ENCODE assay signal across 8 mouse cellular contexts in genomic region chr5:45419841-45420638, GRCm38 (mm10). TPM values are rescaled to one million over a fixed set of nuclear protein-coding genes. Genes with fewer than 3 reads are reported as not detected.
A peak's percentile ranks its signal among the peaks of the same experiment; 100 is the strongest.
DNase-seq lines count a peak whose midpoint lies in the region; ATAC-seq and TF ChIP-seq lines count a peak whose summit lies in the region.

No protein-coding gene starts in this region.

- TF ChIP-seq POLR2A in limb, embryonic 14.5 days (IDR thresholded peaks at IDR 0.05; ENCODE audit: borderline replicate concordance, extremely low read depth, insufficient read depth, insufficient read length): no peak

- H3K4me2 ChIP-seq in lung, embryonic 15.5 days: no peak overlapping the region
- H3K4me2 ChIP-seq in limb, embryonic 14.5 days (replicated peaks; ENCODE audit: low read depth, low read length, severe bottlenecking): no peak overlapping the region
- no peak overlapping the region for H3K4me2 ChIP-seq in stomach, postnatal 0 days (replicated peaks; ENCODE audit: low read depth)

- H3K4me1 ChIP-seq in lung, embryonic 15.5 days: no peaks in the 10 kb centered on the region
- no peaks in the 10 kb centered on the region; the same call in 1 of the 2 replicates for H3K4me1 ChIP-seq in limb, embryonic 14.5 days (ENCODE audit: control insufficient read depth, insufficient read depth, low read length)
- no peaks in the 10 kb centered on the region for H3K4me1 ChIP-seq in stomach, postnatal 0 days (replicated peaks; ENCODE audit: control insufficient read depth, insufficient read depth)

- 67% methylated on average over 10 of the region's 10 CpGs for WGBS in lung, embryonic 15.5 days
- WGBS in limb, embryonic 14.5 days: 81% methylated on average over 10 of the region's 10 CpGs
- WGBS in stomach, postnatal 0 days: 76% methylated on average over 10 of the region's 10 CpGs

- H3K36me3 ChIP-seq in lung, embryonic 15.5 days: no peaks in the 10 kb centered on the region
- no peaks in the 10 kb centered on the region for H3K36me3 ChIP-seq in limb, embryonic 14.5 days (ENCODE audit: control insufficient read depth, insufficient read depth, low read length)
- H3K36me3 ChIP-seq in stomach, postnatal 0 days (ENCODE audit: control insufficient read depth, insufficient read depth, low read length): no peaks in the 10 kb centered on the region

- H3K27ac ChIP-seq in lung, embryonic 15.5 days: no peak overlapping the region
- no peak overlapping the region for H3K27ac ChIP-seq in limb, embryonic 14.5 days (replicated peaks; ENCODE audit: low read depth, low read length)
- no peak overlapping the region for H3K27ac ChIP-seq in stomach, postnatal 0 days (replicated peaks)

- no peak for TF ChIP-seq EP300 in stomach, postnatal 0 days (optimal IDR thresholded peaks at IDR 0.05)

- 0 out of 2 replicates have a peak, but pooled peaks have one; percentile 48 for ATAC-seq in lung, embryonic 15.5 days (ENCODE audit: borderline replicate concordance, extremely low read depth, low FRiP score, low TSS enrichment)
- ATAC-seq in granulocyte monocyte progenitor cell, adult 5-6 weeks (replicated peaks; ENCODE audit: poor library complexity, severe bottlenecking): peak; percentile 75
- ATAC-seq in limb, embryonic 14.5 days (ENCODE audit: low FRiP score, low read depth): no peak
- peak; percentile 38; the same call in 1 of the 2 replicates for ATAC-seq in stomach, postnatal 0 days (ENCODE audit: low FRiP score, low TSS enrichment)

- TF ChIP-seq CTCF in stomach, postnatal 0 days (IDR thresholded peaks at IDR 0.05; ENCODE audit: low read depth): peak; percentile 67

- no peaks in the 10 kb centered on the region for H3K27me3 ChIP-seq in lung, embryonic 15.5 days
- H3K27me3 ChIP-seq in limb, embryonic 14.5 days (ENCODE audit: control insufficient read depth, insufficient read depth, low read length): no peaks in the 10 kb centered on the region
- no peaks in the 10 kb centered on the region for H3K27me3 ChIP-seq in stomach, postnatal 0 days (ENCODE audit: control insufficient read depth, insufficient read depth, low read length)

- H3K9ac ChIP-seq in lung, embryonic 15.5 days: no peak overlapping the region
- H3K9ac ChIP-seq in limb, embryonic 14.5 days (ENCODE audit: low read depth, low read length, severe bottlenecking): no peak overlapping the region
- H3K9ac ChIP-seq in stomach, postnatal 0 days (ENCODE audit: low read length): no peak overlapping the region

- no peak for DNase-seq in lung, postnatal 36 days
- DNase-seq in adrenal gland, postnatal 10 days: peak; percentile 46
- DNase-seq in limb, embryonic 14.5 days (ENCODE audit: low spot score): peak; percentile 2
- DNase-seq in stomach, postnatal 0 days (ENCODE audit: low spot score): peak; percentile 36
- no peak for DNase-seq in right cerebral cortex, postnatal 25 days
- no peak for DNase-seq in left cerebral cortex, adult 8-10 months (ENCODE audit: low spot score in 2 of 2)

- no peak overlapping the region for H3K4me3 ChIP-seq in lung, embryonic 15.5 days
- H3K4me3 ChIP-seq in limb, embryonic 14.5 days (replicated peaks; ENCODE audit: low read length): no peak overlapping the region
- H3K4me3 ChIP-seq in stomach, postnatal 0 days (ENCODE audit: low read depth, low read length): no peak overlapping the region

- H3K9me3 ChIP-seq in lung, embryonic 15.5 days: no peaks in the 10 kb centered on the region
- H3K9me3 ChIP-seq in limb, embryonic 14.5 days (ENCODE audit: control insufficient read depth, low read length): no peaks in the 10 kb centered on the region
- no peaks in the 10 kb centered on the region for H3K9me3 ChIP-seq in stomach, postnatal 0 days (ENCODE audit: control insufficient read depth, low read length)

RNA-seq across cellular contexts. Expression of gene Qdpr, which starts 30.0 kb away (rescaled TPM):
- 136 TPM in 2 replicates for polyA plus RNA-seq in lung, embryonic 15.5 days (2015; fragmentation: Nextera tagmentation; extraction: Ambion mirVana)
- total RNA-seq in adrenal gland, postnatal 10 days (2021): 100 to 1,000 TPM; 156 to 161 TPM
- total RNA-seq in granulocyte monocyte progenitor cell, adult 5-6 weeks (2014; fragmentation: Nextera tagmentation): 123 and 124 TPM in 2 replicates
- 35.4 and 47.3 TPM in 2 replicates for total RNA-seq in granulocyte monocyte progenitor cell, adult 5-6 weeks (2017)
- 60.0 and 64.5 TPM in 2 replicates for polyA plus RNA-seq in limb, embryonic 14.5 days (2012; rRNA removed)
- 92.9 and 96.1 TPM in 2 replicates for polyA plus RNA-seq in limb, embryonic 14.5 days (2014; fragmentation: Nextera tagmentation; extraction: Ambion mirVana)
- 91.4 and 98.2 TPM in 2 replicates for polyA plus RNA-seq in stomach, postnatal 0 days (2015; fragmentation: Nextera tagmentation; extraction: Ambion mirVana)
- 100 to 1,000 TPM; 198 to 242 (median 219) TPM for total RNA-seq in left cerebral cortex, adult 8-10 months (2022)

RNA-seq across cellular contexts. Expression of gene Clrn2, which starts 33.5 kb away (rescaled TPM):
- not detected in 2 replicates for polyA plus RNA-seq in lung, embryonic 15.5 days (2015; fragmentation: Nextera tagmentation; extraction: Ambion mirVana)
- not detected for total RNA-seq in adrenal gland, postnatal 10 days (2021)
- total RNA-seq in granulocyte monocyte progenitor cell, adult 5-6 weeks (2014; fragmentation: Nextera tagmentation): not detected in 2 replicates
- not detected in 2 replicates for total RNA-seq in granulocyte monocyte progenitor cell, adult 5-6 weeks (2017)
- not detected in 2 replicates for polyA plus RNA-seq in limb, embryonic 14.5 days (2012; rRNA removed)
- polyA plus RNA-seq in limb, embryonic 14.5 days (2014; fragmentation: Nextera tagmentation; extraction: Ambion mirVana): not detected in 2 replicates
- not detected in 2 replicates for polyA plus RNA-seq in stomach, postnatal 0 days (2015; fragmentation: Nextera tagmentation; extraction: Ambion mirVana)
- 1 to 10 TPM in 1 of 4 experiments, under 1 TPM in 3; 0.40 to 1.1 (median 0.49) TPM for total RNA-seq in left cerebral cortex, adult 8-10 months (2022)

Comparison
In these comparisons a context has a peak if more than half of its experiments do, and no peak if none do; other contexts are left out.
1. DNase-seq: peak in adrenal gland, postnatal 10 days (single experiment), limb, embryonic 14.5 days (single experiment) and stomach, postnatal 0 days (single experiment); none in lung, postnatal 36 days (single experiment), right cerebral cortex, postnatal 25 days (single experiment) and left cerebral cortex, adult 8-10 months (0 of 2).